Mouse (Mus musculus): ENCODE data around the gene Angptl6. TPM values are rescaled to one million over a fixed set of nuclear protein-coding genes. Genes with fewer than 3 reads are reported as not detected.
A peak's percentile ranks its signal among the peaks of the same experiment; 100 is the strongest.

Gene Angptl6
- 0.49 to 0.57 TPM in 2 of 3 replicates, not detected in the other for total RNA-seq (2017)

GRCm38 (mm10) chr9:20879097-20879792 lies at the start of gene Angptl6:
Gene Angptl6 (minus strand): TSS chr9:20879727.
- ATAC-seq (replicated peaks; ENCODE audit: insufficient number of reproducible peaks, low FRiP score, low TSS enrichment, poor library complexity, severe bottlenecking): peak; percentile 0; the same call in 1 of the 2 replicates

- ATAC-seq (replicated peaks; ENCODE audit: insufficient number of reproducible peaks, low FRiP score, low TSS enrichment, poor library complexity, severe bottlenecking): no peak
These were observed 43.7 kb upstream of the Angptl6 start for GRCm38 (mm10) chr9:20923258-20923657.

DNA sequence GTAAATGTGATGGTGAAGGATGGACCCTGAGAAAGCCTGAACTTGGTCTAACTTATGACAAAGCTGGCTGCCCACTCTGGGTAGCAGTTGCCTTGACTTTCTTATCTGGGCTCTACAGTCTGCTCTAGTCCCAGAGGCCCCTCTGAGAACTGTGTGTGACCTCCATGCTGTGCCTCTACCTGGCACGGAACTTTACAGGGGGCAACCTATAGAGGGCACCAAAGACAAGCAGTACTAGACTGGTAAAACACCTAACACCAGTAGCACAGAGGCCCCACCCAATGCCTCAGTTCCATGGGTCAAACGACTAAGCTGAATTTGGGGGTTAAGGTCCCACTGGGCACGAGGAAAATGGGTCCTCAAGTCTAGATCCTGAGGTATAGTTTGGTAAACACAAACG lies 36.6 kb upstream of the Angptl6 start:
- ATAC-seq (replicated peaks; ENCODE audit: insufficient number of reproducible peaks, low FRiP score, low TSS enrichment, poor library complexity, severe bottlenecking): no peak; the same call in 1 of the 2 replicates

- no peak for ATAC-seq (replicated peaks; ENCODE audit: insufficient number of reproducible peaks, low FRiP score, low TSS enrichment, poor library complexity, severe bottlenecking)
These were observed 30.4 kb upstream of the Angptl6 start for GRCm38 (mm10) chr9:20909948-20910347.

GRCm38 (mm10) chr9:20902174-20902491 lies 22.6 kb upstream of the Angptl6 start:
- no peak for ATAC-seq (replicated peaks; ENCODE audit: insufficient number of reproducible peaks, low FRiP score, low TSS enrichment, poor library complexity, severe bottlenecking)

DNA sequence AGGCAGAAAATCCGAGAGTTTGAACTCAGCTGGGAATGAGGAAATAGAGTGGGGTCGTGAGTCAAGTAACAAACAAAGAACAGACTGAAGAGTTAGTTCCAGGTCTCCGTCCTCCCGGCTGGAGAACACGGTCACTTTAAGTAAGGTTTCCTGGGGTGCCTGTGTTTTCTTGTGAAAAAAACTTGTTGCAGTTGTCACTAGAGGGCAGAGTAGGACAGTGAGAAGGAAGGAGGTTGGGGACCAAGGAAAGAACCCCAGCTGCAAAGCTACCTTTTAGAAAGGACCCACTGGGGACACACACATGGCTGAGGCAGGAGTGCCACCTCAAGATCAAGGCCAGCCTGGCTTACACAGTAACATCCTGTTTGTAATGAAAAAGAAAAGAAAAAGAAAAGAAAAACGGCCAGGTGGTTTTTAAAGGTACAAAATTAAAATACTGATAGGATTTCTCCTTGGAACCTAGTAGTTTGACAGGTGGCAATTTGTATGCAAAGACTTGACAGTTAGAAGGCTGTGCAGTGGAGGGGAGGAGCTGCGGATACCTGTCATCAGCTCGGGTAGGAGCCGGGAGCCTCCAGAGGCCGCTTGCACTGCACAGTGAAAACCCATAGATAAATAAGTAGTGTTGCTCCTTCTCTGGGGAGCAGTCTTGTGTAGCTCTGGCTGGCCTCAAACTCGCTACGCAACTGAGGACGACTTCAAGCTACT lies 22.1 kb upstream of the Angptl6 start:
- 0 out of 2 replicates have a peak, but pooled peaks have one; percentile 24 for ATAC-seq (replicated peaks; ENCODE audit: insufficient number of reproducible peaks, low FRiP score, low TSS enrichment, poor library complexity, severe bottlenecking)

GRCm38 (mm10) chr9:20898511-20899073 lies 19.1 kb upstream of the Angptl6 start, which contains the start of gene Eif3g:
Gene Eif3g (minus strand): TSS chr9:20898623.
- ATAC-seq (replicated peaks; ENCODE audit: insufficient number of reproducible peaks, low FRiP score, low TSS enrichment, poor library complexity, severe bottlenecking): peak; percentile 81

GRCm38 (mm10) chr9:20897736-20898510 lies 18.4 kb upstream of the Angptl6 start:
- no peak for ATAC-seq (replicated peaks; ENCODE audit: insufficient number of reproducible peaks, low FRiP score, low TSS enrichment, poor library complexity, severe bottlenecking)

DNA sequence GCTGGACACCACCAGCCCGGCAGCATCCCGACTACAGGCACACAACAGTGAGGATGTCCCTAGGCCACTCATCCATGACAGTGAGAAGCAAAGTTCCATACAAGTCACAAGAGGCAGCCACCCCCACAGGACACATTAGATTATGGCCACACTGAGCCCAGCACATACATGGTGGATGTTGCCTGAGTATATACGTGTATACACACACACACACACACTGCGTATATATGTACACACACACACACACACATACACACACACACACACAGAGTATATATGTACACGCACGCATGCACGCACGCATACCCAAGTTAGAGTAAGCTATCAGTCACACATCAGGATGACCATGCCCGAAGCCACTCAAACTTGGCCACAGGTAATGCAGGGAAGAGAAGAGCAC lies 15.9 kb upstream of the Angptl6 start:
- no peak for ATAC-seq (replicated peaks; ENCODE audit: insufficient number of reproducible peaks, low FRiP score, low TSS enrichment, poor library complexity, severe bottlenecking)

- no peak for ATAC-seq (replicated peaks; ENCODE audit: insufficient number of reproducible peaks, low FRiP score, low TSS enrichment, poor library complexity, severe bottlenecking)
These were observed 15.1 kb upstream of the Angptl6 start for GRCm38 (mm10) chr9:20894629-20895028.

DNA sequence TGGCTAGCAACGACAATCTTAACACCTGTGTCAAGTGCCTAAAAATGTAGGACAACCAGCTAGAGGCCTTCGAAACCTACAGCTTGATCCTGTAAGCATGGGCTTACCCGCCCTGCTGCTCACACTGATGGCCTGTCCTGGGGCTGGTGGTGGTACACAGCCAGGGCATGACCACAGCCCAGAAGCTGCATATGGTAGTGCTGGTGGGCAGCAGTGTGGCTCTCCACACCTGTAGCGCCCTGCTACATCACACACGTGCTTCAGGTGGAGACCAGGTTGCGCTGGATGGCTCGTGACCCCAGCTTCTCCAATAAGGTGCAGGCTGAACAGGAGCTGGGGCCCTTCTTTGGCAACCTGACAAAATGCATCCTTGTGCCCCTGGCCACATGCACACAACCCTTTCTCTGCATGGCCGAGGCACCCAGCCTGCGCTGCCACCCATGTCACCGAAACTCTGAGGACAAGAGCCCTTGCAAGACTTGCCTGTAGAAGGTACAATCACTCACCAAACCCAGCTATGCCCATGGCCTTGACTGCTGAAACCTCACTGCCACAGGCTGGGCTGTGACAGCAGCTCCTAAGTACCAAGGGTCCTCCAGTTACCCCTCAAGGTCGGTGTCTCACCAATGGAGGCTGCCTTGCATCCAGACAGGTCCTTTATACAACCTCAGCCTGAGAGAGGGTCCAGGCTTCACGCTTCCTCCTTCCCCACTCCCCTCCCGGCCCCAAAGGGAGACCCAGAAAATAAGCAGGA lies 14.2 kb upstream of the Angptl6 start:
- no peak for ATAC-seq (replicated peaks; ENCODE audit: insufficient number of reproducible peaks, low FRiP score, low TSS enrichment, poor library complexity, severe bottlenecking)

- no peak for ATAC-seq (replicated peaks; ENCODE audit: insufficient number of reproducible peaks, low FRiP score, low TSS enrichment, poor library complexity, severe bottlenecking)
These were observed 13.5 kb upstream of the Angptl6 start for GRCm38 (mm10) chr9:20893069-20893468.

DNA sequence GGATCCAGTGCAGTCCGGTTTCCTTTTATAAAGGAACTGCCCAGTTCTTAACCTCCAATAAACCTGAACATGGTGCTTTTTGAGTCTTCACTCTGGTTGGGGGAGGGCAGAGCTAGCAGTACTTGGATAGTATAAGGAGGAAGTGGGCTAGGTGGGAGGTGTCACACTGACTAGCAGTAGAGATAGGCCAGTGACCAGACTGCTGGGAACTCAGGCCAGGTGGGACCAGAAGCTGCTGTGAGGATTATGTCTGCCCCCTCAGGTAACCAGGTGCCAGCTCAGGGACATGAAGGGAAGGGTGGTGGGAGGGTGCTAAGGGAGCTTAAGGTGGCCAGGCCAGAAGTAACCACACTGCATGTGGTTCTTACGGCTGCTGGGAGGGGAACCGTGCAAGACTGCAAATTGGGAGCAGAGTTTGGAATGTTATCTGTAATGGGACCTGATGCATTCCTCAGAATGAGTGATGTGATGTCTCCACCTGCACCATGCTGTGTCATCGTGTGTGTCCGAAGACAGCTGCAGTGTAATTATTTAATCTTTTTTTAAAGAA lies 12.7 kb upstream of the Angptl6 start:
- ATAC-seq (replicated peaks; ENCODE audit: insufficient number of reproducible peaks, low FRiP score, low TSS enrichment, poor library complexity, severe bottlenecking): no peak

DNA sequence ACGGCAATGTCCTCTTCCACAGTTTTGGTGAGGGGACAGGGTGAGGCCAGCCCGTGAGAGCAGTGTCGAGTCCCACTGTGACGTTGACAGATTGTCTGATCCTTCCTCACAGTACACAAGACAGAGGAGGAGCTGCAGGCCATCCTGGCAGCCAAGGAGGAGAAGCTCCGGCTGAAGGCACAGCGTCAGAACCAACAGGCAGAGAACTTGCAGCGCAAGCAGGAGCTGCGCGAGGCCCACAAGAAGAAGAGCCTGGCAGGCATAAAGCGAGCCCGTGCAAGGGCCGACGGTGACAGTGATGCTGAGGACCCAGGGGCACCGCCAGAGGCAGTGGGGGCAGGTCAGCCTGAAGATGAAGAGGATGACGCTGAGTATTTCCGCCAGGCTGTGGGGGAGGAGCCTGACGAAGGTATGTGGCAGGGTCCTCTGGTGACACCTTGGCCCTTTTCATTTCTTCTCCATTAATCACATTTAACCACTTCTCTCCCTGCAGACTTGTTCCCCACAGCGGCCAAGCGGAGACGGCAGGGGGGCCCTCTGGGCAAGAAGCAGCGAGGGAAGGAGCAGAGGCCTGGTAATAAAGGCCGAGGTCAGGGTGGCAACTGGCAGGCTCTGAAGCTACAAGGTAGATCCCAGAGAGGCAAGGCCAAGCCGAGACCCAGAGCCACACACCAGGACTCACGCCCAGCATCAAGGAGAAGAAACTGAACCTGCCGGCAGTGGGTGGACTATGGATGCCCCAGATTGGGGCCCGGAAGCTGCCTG lies 12.0 kb upstream of the Angptl6 start:
- ATAC-seq (replicated peaks; ENCODE audit: insufficient number of reproducible peaks, low FRiP score, low TSS enrichment, poor library complexity, severe bottlenecking): no peak

GRCm38 (mm10) chr9:20890411-20890810 lies 10.9 kb upstream of the Angptl6 start:
- no peak for ATAC-seq (replicated peaks; ENCODE audit: insufficient number of reproducible peaks, low FRiP score, low TSS enrichment, poor library complexity, severe bottlenecking)

- no peak for ATAC-seq (replicated peaks; ENCODE audit: insufficient number of reproducible peaks, low FRiP score, low TSS enrichment, poor library complexity, severe bottlenecking)
These were observed 9.9 kb upstream of the Angptl6 start for GRCm38 (mm10) chr9:20889185-20890141.

DNA sequence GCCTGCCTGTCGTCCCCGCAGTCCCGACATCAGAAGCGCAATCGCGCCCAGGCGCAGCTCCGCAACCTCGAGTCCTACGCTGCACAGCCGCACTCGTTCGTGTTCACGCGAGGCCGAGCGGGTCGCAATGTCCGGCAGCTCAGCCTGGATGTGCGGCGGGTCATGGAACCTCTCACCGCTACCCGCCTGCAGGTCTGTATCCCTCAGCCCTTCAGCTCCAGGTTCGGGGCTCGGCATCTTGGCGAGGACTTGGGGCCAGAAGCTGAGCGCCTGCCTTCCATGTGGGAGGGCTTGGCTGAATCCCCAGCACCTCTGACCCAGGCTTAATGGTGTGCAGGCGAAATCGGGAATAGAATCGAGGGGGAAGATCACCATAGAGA lies 8.8 kb upstream of the Angptl6 start:
- no peak for ATAC-seq (replicated peaks; ENCODE audit: insufficient number of reproducible peaks, low FRiP score, low TSS enrichment, poor library complexity, severe bottlenecking)

Data from monocyte, adult 5-6 weeks (primary cell).